Mouse (Mus musculus): ENCODE measurements around the gene Klc1. TPM values are rescaled to one million over a fixed set of nuclear protein-coding genes. Genes with fewer than 3 reads are reported as not detected.
A peak's percentile ranks its signal among the peaks of the same experiment; 100 is the strongest.

Klc1 gene
- total RNA-seq, 1 experiment: 47.9 TPM

- H3K9ac ChIP-seq (ENCODE audit: insufficient read depth, low read depth, low read length, poor library complexity, severe bottlenecking): no peak overlapping the region; the same call in 1 of the 2 replicates
- DNase-seq (ENCODE audit: low read depth, low spot score): no peak
- in situ Hi-C loops (cut with MboI; ENCODE audit: low sequenced_read_pairs in 2 of 2, unreplicated experiment in 2 of 2): no loop called here
- H3K27ac ChIP-seq (ENCODE audit: insufficient read depth, low read depth, low read length, poor library complexity, severe bottlenecking): no peak overlapping the region
- H3K9me3 ChIP-seq (ENCODE audit: control insufficient read depth, insufficient read depth, low read depth, low read length): no peaks in the 10 kb centered on the region
- TF ChIP-seq HCFC1 (IDR thresholded peaks at IDR 0.05; ENCODE audit: borderline replicate concordance, insufficient read depth, low read length) (no peak), ZNF384 (IDR thresholded peaks at IDR 0.05; ENCODE audit: low read depth, low read length) (no peak), CHD2 (IDR thresholded peaks at IDR 0.05; ENCODE audit: low read depth, low read length) (no peak), ZC3H11A (IDR thresholded peaks at IDR 0.05; ENCODE audit: borderline replicate concordance, low read depth, low read length) (no peak), MAFK (IDR thresholded peaks at IDR 0.05; ENCODE audit: insufficient read depth, low read depth, low read length) (no peak)
- peaks cover 8 to 23% of the 10 kb centered on the region in 2 experiments; a peak in 3 of 4 replicates for H3K4me1 ChIP-seq (ENCODE audit: control insufficient read depth in 2 of 2, insufficient read depth in 2 of 2, low read length in 2 of 2, poor library complexity in 1 of 2)
- H3K36me3 ChIP-seq (ENCODE audit: control insufficient read depth, insufficient read depth, low read length, poor library complexity, severe bottlenecking): peaks cover 7% of the 10 kb centered on the region; the same call in 1 of the 2 replicates
- H3K4me3 ChIP-seq (ENCODE audit: insufficient read depth in 1 of 2, low read depth in 1 of 2, low read length in 2 of 2, poor library complexity in 1 of 2, severe bottlenecking in 1 of 2): peak overlapping the region; percentile 86 to 100
Observed at GRCm38 (mm10) chr12:111814769-111815762, 56.4 kb downstream of the Klc1 start.

- in situ Hi-C loops (cut with MboI; ENCODE audit: low sequenced_read_pairs in 2 of 2, unreplicated experiment in 2 of 2): no loop called here
- Histone ChIP-seq H3K9ac (ENCODE audit: insufficient read depth, low read depth, low read length, poor library complexity, severe bottlenecking) (no peak overlapping the region), H3K36me3 (ENCODE audit: control insufficient read depth, insufficient read depth, low read length, poor library complexity, severe bottlenecking) (peaks cover 8% of the 10 kb centered on the region; the same call in 1 of the 2 replicates), H3K4me3 (ENCODE audit: insufficient read depth in 1 of 2, low read depth in 1 of 2, low read length in 2 of 2, poor library complexity in 1 of 2, severe bottlenecking in 1 of 2) (no peak overlapping the region), H3K9me3 (ENCODE audit: control insufficient read depth, insufficient read depth, low read depth, low read length) (no peaks in the 10 kb centered on the region), H3K27ac (ENCODE audit: insufficient read depth, low read depth, low read length, poor library complexity, severe bottlenecking) (no peak overlapping the region), H3K4me1 (ENCODE audit: control insufficient read depth in 2 of 2, insufficient read depth in 2 of 2, low read length in 2 of 2, poor library complexity in 1 of 2) (peaks cover 7 to 23% of the 10 kb centered on the region in 2 experiments; a peak in 3 of 4 replicates)
- DNase-seq (ENCODE audit: low read depth, low spot score): no peak
- TF ChIP-seq HCFC1 (IDR thresholded peaks at IDR 0.05; ENCODE audit: borderline replicate concordance, insufficient read depth, low read length): no peak
- no peak for TF ChIP-seq CHD2 (IDR thresholded peaks at IDR 0.05; ENCODE audit: low read depth, low read length)
- no peak for TF ChIP-seq ZNF384 (IDR thresholded peaks at IDR 0.05; ENCODE audit: low read depth, low read length)
- TF ChIP-seq MAFK (IDR thresholded peaks at IDR 0.05; ENCODE audit: insufficient read depth, low read depth, low read length): no peak
Observed at GRCm38 (mm10) chr12:111816528-111816927, 57.9 kb downstream of the Klc1 start.

DNA sequence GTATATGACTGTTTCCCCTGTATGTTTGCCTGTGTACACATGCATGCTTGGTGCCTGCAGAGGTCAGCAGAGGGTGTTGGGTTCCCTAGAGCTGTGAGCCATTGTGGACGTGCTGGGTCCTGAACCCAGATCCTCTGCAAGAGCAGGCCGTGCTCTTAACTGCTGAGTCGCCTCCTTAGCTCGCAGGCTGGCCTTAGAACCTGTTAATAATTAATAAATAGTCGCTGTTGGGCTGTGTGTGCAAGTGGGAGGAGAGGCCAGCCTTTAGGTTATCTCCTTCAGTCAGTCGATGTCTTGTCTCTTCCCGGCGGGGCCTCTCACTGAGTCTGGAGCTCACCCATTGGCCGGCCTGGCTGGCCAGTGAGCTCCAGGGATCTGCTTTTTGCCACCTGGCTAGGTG is 58.3 kb downstream of the Klc1 start:
- no peak for DNase-seq (ENCODE audit: low read depth, low spot score)
- Histone ChIP-seq H3K9ac (ENCODE audit: insufficient read depth, low read depth, low read length, poor library complexity, severe bottlenecking) (no peak overlapping the region), H3K9me3 (ENCODE audit: control insufficient read depth, insufficient read depth, low read depth, low read length) (no peaks in the 10 kb centered on the region), H3K4me3 (ENCODE audit: insufficient read depth in 1 of 2, low read depth in 1 of 2, low read length in 2 of 2, poor library complexity in 1 of 2, severe bottlenecking in 1 of 2) (no peak overlapping the region), H3K27ac (ENCODE audit: insufficient read depth, low read depth, low read length, poor library complexity, severe bottlenecking) (no peak overlapping the region), H3K4me1 (ENCODE audit: control insufficient read depth in 2 of 2, insufficient read depth in 2 of 2, low read length in 2 of 2, poor library complexity in 1 of 2) (peaks cover 7 to 23% of the 10 kb centered on the region in 2 experiments; a peak in 3 of 4 replicates), H3K36me3 (ENCODE audit: control insufficient read depth, insufficient read depth, low read length, poor library complexity, severe bottlenecking) (peaks cover 5% of the 10 kb centered on the region; the same call in 1 of the 2 replicates)
- TF ChIP-seq HCFC1 (IDR thresholded peaks at IDR 0.05; ENCODE audit: borderline replicate concordance, insufficient read depth, low read length): no peak
- TF ChIP-seq ZNF384 (IDR thresholded peaks at IDR 0.05; ENCODE audit: low read depth, low read length): no peak
- TF ChIP-seq MAFK (IDR thresholded peaks at IDR 0.05; ENCODE audit: insufficient read depth, low read depth, low read length): no peak
- TF ChIP-seq ZC3H11A (IDR thresholded peaks at IDR 0.05; ENCODE audit: borderline replicate concordance, low read depth, low read length): no peak
- no peak for TF ChIP-seq CHD2 (IDR thresholded peaks at IDR 0.05; ENCODE audit: low read depth, low read length)
- in situ Hi-C loops (cut with MboI; ENCODE audit: low sequenced_read_pairs in 2 of 2, unreplicated experiment in 2 of 2): no loop called here

GRCm38 (mm10) chr12:111817991-111818390 is 59.3 kb downstream of the Klc1 start:
- TF ChIP-seq MAFK (IDR thresholded peaks at IDR 0.05; ENCODE audit: insufficient read depth, low read depth, low read length) (no peak), ZC3H11A (IDR thresholded peaks at IDR 0.05; ENCODE audit: borderline replicate concordance, low read depth, low read length) (no peak), ZNF384 (IDR thresholded peaks at IDR 0.05; ENCODE audit: low read depth, low read length) (no peak), CHD2 (IDR thresholded peaks at IDR 0.05; ENCODE audit: low read depth, low read length) (no peak), HCFC1 (IDR thresholded peaks at IDR 0.05; ENCODE audit: borderline replicate concordance, insufficient read depth, low read length) (no peak)
- H3K9ac ChIP-seq (ENCODE audit: insufficient read depth, low read depth, low read length, poor library complexity, severe bottlenecking): no peak overlapping the region
- H3K27ac ChIP-seq (ENCODE audit: insufficient read depth, low read depth, low read length, poor library complexity, severe bottlenecking): no peak overlapping the region
- no peaks in the 10 kb centered on the region for H3K9me3 ChIP-seq (ENCODE audit: control insufficient read depth, insufficient read depth, low read depth, low read length)
- no peak for DNase-seq (ENCODE audit: low read depth, low spot score)
- in situ Hi-C loops (cut with MboI; ENCODE audit: low sequenced_read_pairs in 2 of 2, unreplicated experiment in 2 of 2): no loop called here
- H3K4me1 ChIP-seq (ENCODE audit: control insufficient read depth in 2 of 2, insufficient read depth in 2 of 2, low read length in 2 of 2, poor library complexity in 1 of 2): peaks cover 7 to 19% of the 10 kb centered on the region in 2 experiments; a peak in 3 of 4 replicates
- peaks cover 4% of the 10 kb centered on the region; the same call in 1 of the 2 replicates for H3K36me3 ChIP-seq (ENCODE audit: control insufficient read depth, insufficient read depth, low read length, poor library complexity, severe bottlenecking)
- no peak overlapping the region for H3K4me3 ChIP-seq (ENCODE audit: insufficient read depth in 1 of 2, low read depth in 1 of 2, low read length in 2 of 2, poor library complexity in 1 of 2, severe bottlenecking in 1 of 2)
